Mouse (Mus musculus) MEL (cell line): Measurements from ENCODE around the gene Plxdc1.

Experiments
- CHD1 ChIP-seq: IDR thresholded peaks from 2 replicates; pipeline ENCODE4 v1.6.1; 2012; ENCODE audit warnings: low read depth, mild to moderate bottlenecking, inconsistent platforms, low read length, improper control_type of control experiment
- CTCF ChIP-seq, 3 experiments: IDR thresholded peaks in 2 of 3; conservative IDR thresholded peaks in 1 of 3; 2 replicates each; pipeline ENCODE4 v1.5.1; 2011 to 2012; ENCODE audit warnings: low read length in 3 of 3, low read depth in 2 of 3, mild to moderate bottlenecking in 2 of 3, improper control_type of control experiment in 1 of 3, inconsistent platforms in 1 of 3, mixed read lengths in 1 of 3, moderate library complexity in 1 of 3; ENCODE audit not compliant: control insufficient read depth in 1 of 3, insufficient read depth in 1 of 3, poor library complexity in 1 of 3, severe bottlenecking in 1 of 3
- E2F4 ChIP-seq: IDR thresholded peaks from 2 replicates; pipeline ENCODE4 v1.6.1; 2011; ENCODE audit warnings: low read depth, low read length, improper control_type of control experiment, borderline replicate concordance
- ELF1 ChIP-seq: IDR thresholded peaks from 2 replicates; pipeline ENCODE4 v1.6.1; 2014; ENCODE audit warnings: low read depth, mild to moderate bottlenecking, inconsistent platforms, low read length, improper control_type of control experiment, moderate library complexity
- GABPA ChIP-seq: IDR thresholded peaks from 2 replicates; pipeline ENCODE4 v1.6.1; 2012; ENCODE audit warnings: low read depth, mild to moderate bottlenecking, inconsistent platforms, low read length, improper control_type of control experiment, moderate library complexity
- GATA1 ChIP-seq: IDR thresholded peaks from 2 replicates; pipeline ENCODE4 v1.6.1; 2011; ENCODE audit warnings: low read depth, low read length, improper control_type of control experiment
- MAFK ChIP-seq: IDR thresholded peaks from 2 replicates; pipeline ENCODE4 v1.6.1; 2011; ENCODE audit warnings: low read depth, mild to moderate bottlenecking, low read length, improper control_type of control experiment, borderline replicate concordance
- MAZ ChIP-seq: IDR thresholded peaks from 2 replicates; pipeline ENCODE4 v1.6.1; 2012; ENCODE audit warnings: low read depth, mild to moderate bottlenecking, inconsistent platforms, low read length, improper control_type of control experiment
- NELFE ChIP-seq: IDR thresholded peaks from 2 replicates; pipeline ENCODE4 v1.6.1; 2011; ENCODE audit warnings: low read depth, low read length, improper control_type of control experiment
- POLR2A ChIP-seq, 2 experiments: IDR thresholded peaks; 2 replicates each; pipeline ENCODE4 v1.6.1; 2011 to 2012; ENCODE audit warnings: low read length in 2 of 2, mild to moderate bottlenecking in 2 of 2, control low read depth in 1 of 2, improper control_type of control experiment in 1 of 2, low read depth in 1 of 2, moderate library complexity in 1 of 2; ENCODE audit not compliant: control insufficient read depth in 1 of 2, insufficient read depth in 1 of 2, poor library complexity in 1 of 2
- POLR2AphosphoS2 ChIP-seq: IDR thresholded peaks from 2 replicates; pipeline ENCODE4 v1.6.1; 2011; ENCODE audit warnings: low read length, improper control_type of control experiment
- TCF12 ChIP-seq: IDR thresholded peaks from 2 replicates; pipeline ENCODE4 v1.6.1; 2014; ENCODE audit warnings: low read depth, mild to moderate bottlenecking, inconsistent platforms, low read length, improper control_type of control experiment, moderate library complexity
- USF1 ChIP-seq: IDR thresholded peaks from 2 replicates; pipeline ENCODE4 v1.6.1; 2014; ENCODE audit warnings: low read depth, mild to moderate bottlenecking, inconsistent platforms, low read length, improper control_type of control experiment, moderate library complexity
- ZC3H11A ChIP-seq: IDR thresholded peaks from 2 replicates; pipeline ENCODE4 v1.6.1; 2012; ENCODE audit warnings: low read depth, mild to moderate bottlenecking, inconsistent platforms, low read length, improper control_type of control experiment

- TF ChIP-seq CTCF (IDR thresholded peaks at IDR 0.05 in 2 of 3, conservative IDR thresholded peaks at IDR 0.05 in 1 of 3; ENCODE audit: control insufficient read depth in 1 of 3, insufficient read depth in 1 of 3, low read depth in 2 of 3, low read length in 3 of 3, poor library complexity in 1 of 3, severe bottlenecking in 1 of 3) (no peak; a peak in 1 of 6 replicates), NELFE (no peak), ZC3H11A (no peak), POLR2A (IDR thresholded peaks at IDR 0.05; ENCODE audit: control insufficient read depth in 1 of 2, insufficient read depth in 1 of 2, low read depth in 1 of 2, low read length in 2 of 2, poor library complexity in 1 of 2) (no peak), TCF12 (no peak), GATA1 (no peak), CHD1 (no peak), ELF1 (no peak), POLR2AphosphoS2 (no peak), USF1 (peak; percentile 79), GABPA (no peak), MAFK (no peak), MAZ (no peak), E2F4 (no peak)
Measured at GRCm38 (mm10) chr11:97998898-97999608, 12.8 kb upstream of the Plxdc1 start.
